Mouse (Mus musculus) forebrain, embryonic 13.5 days (tissue): Measurements from ENCODE around the gene Fars2. TPM values are rescaled to one million over a fixed set of nuclear protein-coding genes. Genes with fewer than 3 reads are reported as not detected.
A peak's percentile ranks its signal among the peaks of the same experiment; 100 is the strongest.

ENCODE experiments used
- ATAC-seq: fragments of 200-750 bp; cut with Nextera tagmentation; 2 replicates; pipeline ENCODE4 v1.8.0; 2017
- H3K27ac ChIP-seq: fragments of 300-500 bp; sonication (generic); 2 replicates; pipeline ENCODE4 v1.5.1; 2015; ENCODE audit warnings: inconsistent platforms, mild to moderate bottlenecking, moderate library complexity
- H3K27me3 ChIP-seq: fragments of 300-500 bp; sonication (generic); 2 replicates; pipeline ENCODE4 v1.6.1; 2015; ENCODE audit warnings: mild to moderate bottlenecking, inconsistent platforms
- H3K36me3 ChIP-seq: fragments of 300-500 bp; sonication (generic); 2 replicates; pipeline ENCODE4 v1.6.1; 2015; ENCODE audit warnings: mild to moderate bottlenecking, inconsistent platforms; ENCODE audit not compliant: poor library complexity, severe bottlenecking
- H3K4me1 ChIP-seq: fragments of 300-500 bp; sonication (generic); 2 replicates; pipeline ENCODE4 v1.6.1; 2015; ENCODE audit warnings: inconsistent platforms
- H3K4me2 ChIP-seq: fragments of 300-500 bp; sonication (generic); 2 replicates; pipeline ENCODE4 v1.6.1; 2015; ENCODE audit warnings: inconsistent platforms, mild to moderate bottlenecking, moderate library complexity
- H3K4me3 ChIP-seq: fragments of 300-500 bp; sonication (generic); 2 replicates; pipeline ENCODE4 v1.5.1; 2015; ENCODE audit warnings: mild to moderate bottlenecking, inconsistent platforms
- H3K9ac ChIP-seq: fragments of 300-500 bp; sonication (generic); 2 replicates; pipeline ENCODE4 v1.6.1; 2015; ENCODE audit warnings: mild to moderate bottlenecking, inconsistent platforms
- H3K9me3 ChIP-seq: fragments of 300-500 bp; sonication (generic); replicated peaks from 2 replicates; pipeline ENCODE4 v1.6.1; 2016; ENCODE audit warnings: inconsistent platforms
- WGBS: fragments of 180-500 bp; shearing (Covaris S2); methylation state at CpG from one replicate; pipeline ENCODE4 v1.1.7; 2015; 5-methylcytosine and 5-hydroxymethylcytosine counted together
- polyA plus RNA-seq: library from polyadenylated mRNA; unstranded; fragments of >200 nt; fragmentation: Nextera tagmentation; extraction: Ambion mirVana; gene quantifications from 2 replicates; pipeline ENCODE4 v1.2.1, GENCODE M21; 2015

Gene Fars2
- polyA plus RNA-seq, 1 experiment from 2014 or later: 32.6 TPM

DNA sequence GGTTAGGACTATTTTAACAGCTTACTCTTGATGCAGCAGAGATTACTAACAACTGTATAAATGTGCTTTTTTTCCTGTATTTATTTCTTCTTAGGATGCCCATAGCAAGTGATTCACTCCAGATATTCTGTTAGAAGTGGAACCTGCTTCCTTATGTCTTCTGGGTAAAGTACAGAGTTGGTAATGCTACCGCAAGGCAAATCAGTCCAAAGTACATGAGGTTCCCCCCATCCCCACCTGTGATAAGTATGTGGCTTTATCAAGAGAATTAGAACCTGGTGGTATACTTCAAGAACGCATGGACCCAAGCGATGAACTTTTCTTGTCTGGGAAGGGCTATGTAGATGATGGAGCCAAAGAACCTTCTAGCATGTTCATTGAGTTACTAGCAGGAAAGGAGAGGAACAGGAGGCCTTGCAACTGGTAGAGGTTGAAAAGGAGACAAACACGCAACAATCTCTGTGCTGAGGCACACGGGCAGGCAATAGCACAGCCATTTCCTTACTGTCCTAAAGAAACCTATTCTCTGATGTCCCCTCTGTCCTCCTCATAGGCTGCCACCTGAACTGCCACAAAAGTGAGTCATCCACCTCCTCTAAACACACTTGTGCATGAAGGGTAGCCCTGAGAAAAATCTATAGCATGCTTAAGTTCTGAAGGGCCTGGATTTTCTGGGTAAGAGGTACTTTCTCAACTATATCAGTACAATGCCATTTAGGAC is 603.2 kb downstream of the Fars2 start:
- WGBS: 91% methylated on average over 5 of the region's 5 CpGs
- Histone ChIP-seq H3K4me3 (no peak overlapping the region), H3K4me1 (peaks cover 24% of the 10 kb centered on the region), H3K9ac (no peak overlapping the region), H3K36me3 (no peaks in the 10 kb centered on the region), H3K27ac (no peak overlapping the region), H3K9me3 (no peaks in the 10 kb centered on the region), H3K27me3 (peaks cover 45% of the 10 kb centered on the region), H3K4me2 (no peak overlapping the region)
- ATAC-seq: no peak

DNA sequence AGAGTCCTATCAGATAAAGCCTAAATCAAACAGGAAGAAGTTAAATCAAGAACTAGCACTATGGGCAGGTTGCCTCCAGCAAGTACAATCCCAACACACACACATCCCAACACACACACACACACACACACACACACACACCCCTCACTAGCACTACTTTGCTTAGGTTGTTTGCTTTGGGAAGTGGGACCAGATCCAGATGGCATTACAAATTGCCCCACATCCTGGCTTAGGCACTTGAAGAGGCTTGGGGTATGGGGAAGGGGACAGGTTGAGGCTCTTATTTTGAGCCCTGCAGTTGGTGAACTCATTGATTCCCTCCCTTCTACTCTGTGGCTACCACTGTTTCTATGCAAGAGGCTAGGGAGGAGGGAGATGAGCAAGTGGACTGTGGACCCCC is 605.1 kb downstream of the Fars2 start:
- no peak overlapping the region for H3K9ac ChIP-seq
- no peaks in the 10 kb centered on the region for H3K36me3 ChIP-seq
- no peak overlapping the region for H3K4me2 ChIP-seq
- no peaks in the 10 kb centered on the region for H3K9me3 ChIP-seq
- H3K27me3 ChIP-seq: peaks cover 56% of the 10 kb centered on the region
- H3K4me3 ChIP-seq: no peak overlapping the region
- ATAC-seq: no peak
- peaks cover 34% of the 10 kb centered on the region for H3K4me1 ChIP-seq
- no peak overlapping the region for H3K27ac ChIP-seq

DNA sequence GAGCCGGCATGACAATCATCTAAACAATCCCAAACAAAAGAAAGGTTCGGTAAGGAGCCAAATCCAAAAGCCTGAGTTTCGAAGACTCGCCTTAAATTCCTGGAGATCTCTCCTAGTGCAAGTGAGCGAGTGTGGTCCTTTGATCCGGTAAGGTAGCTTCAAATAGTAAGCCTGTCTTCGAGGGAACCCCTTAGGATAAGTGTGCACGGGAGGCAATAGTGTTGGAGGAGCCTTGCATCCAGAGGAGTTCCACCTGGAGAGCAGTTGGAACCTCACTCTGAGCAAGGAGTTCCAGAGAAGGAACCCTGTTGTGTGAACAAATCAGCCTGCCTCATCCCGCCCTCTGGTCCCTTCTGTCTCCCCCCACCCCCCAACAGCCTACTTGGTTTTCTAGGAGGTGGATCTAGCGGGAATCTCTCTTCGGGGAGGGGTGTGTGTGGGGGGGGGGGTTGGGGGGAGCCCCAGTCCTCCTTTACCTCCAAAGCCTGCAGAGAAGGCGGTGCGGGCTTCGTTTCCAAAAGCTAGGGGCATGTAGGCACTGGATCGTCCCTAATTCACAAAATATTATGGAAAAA is 606.6 kb downstream of the Fars2 start:
- Histone ChIP-seq H3K9ac (peak overlapping the region; percentile 51; the same call in 1 of the 2 replicates), H3K27ac (peak overlapping the region; percentile 81), H3K4me3 (peak overlapping the region; percentile 29; the same call in 1 of the 2 replicates), H3K36me3 (no peaks in the 10 kb centered on the region), H3K4me2 (peak overlapping the region; percentile 57), H3K4me1 (peaks cover 37% of the 10 kb centered on the region), H3K27me3 (peaks cover 70% of the 10 kb centered on the region), H3K9me3 (no peaks in the 10 kb centered on the region)
- WGBS: 2% methylated on average over 15 of the region's 15 CpGs
- ATAC-seq: 0 out of 2 replicates have a peak, but pooled peaks have one; percentile 8

DNA sequence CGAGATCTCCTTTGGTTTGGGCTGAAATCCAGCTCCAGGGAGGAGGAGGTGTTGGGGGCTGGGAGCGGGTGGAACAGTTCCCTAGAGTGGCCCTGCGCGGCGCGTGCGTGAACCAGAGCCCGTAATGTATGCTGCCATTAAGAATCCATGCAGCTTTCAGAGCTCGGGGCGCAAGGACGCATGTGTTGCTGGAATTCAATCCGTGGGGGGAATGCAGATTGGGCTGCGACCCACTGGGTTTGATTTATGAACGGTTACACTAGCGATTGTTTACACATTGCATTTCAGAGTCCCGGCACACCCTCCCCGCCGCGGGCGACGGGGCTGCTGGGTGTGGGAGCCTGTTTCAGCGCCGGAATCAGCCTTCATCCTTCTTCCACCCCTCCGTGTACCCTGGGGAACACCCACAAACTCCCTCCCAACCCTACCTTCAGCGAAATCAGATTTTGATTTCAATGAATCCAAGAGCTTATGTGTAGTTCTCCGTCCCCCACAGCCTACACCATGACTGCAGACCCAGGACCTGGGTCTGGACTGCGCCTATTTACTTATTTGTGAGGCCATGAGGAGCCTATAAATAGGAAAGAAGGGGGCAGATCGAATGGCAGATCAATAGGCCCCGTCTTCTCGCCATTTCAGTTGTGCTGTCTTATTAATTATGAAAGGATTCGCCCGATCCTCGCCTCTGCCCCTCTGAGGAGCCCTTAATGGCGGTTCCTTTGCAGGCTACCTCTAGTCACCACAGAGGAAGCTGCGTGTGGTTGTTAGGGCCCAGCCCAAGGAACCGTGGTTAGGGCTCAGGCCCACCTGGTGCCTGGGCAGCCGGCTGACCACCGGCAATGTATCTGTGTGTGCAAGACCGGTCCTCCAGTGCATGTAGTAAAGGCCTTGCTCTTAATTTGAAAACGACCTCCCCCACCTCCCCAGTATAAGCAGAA is 607.6 kb downstream of the Fars2 start:
- peaks cover 37% of the 10 kb centered on the region for H3K4me1 ChIP-seq

DNA sequence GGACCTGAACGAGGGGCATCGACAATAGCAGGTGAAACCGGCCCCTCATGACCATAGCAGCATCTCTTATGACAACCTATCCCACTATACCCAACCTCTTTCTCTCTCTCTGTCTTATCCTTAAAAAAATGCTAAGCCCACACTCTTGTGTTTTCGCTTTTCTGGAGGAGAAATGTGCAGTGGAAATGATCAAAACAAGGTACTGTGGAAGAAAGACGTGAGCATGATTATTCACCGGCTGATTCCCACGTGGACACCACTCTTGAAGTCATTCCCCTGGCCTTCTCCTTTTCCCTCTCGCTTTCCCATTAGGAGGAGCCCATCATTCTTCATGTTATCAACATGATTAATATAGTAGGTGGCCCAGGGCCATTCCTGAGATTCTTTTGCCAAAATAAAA is 608.7 kb downstream of the Fars2 start:
- H3K27ac ChIP-seq: peak overlapping the region; percentile 95
- peaks cover 37% of the 10 kb centered on the region for H3K4me1 ChIP-seq
- H3K4me3 ChIP-seq: no peak overlapping the region
- peaks cover 86% of the 10 kb centered on the region for H3K27me3 ChIP-seq
- 5% methylated on average over 8 of the region's 8 CpGs for WGBS
- no peaks in the 10 kb centered on the region for H3K9me3 ChIP-seq
- ATAC-seq: no peak
- H3K36me3 ChIP-seq: no peaks in the 10 kb centered on the region
- no peak overlapping the region; the same call in 1 of the 2 replicates for H3K9ac ChIP-seq
- H3K4me2 ChIP-seq: peak overlapping the region; percentile 72

More for the DNA sequence above, 607.6 kb downstream of the Fars2 start:
- peak overlapping the region; percentile 51 for H3K9ac ChIP-seq
- H3K27me3 ChIP-seq: peaks cover 80% of the 10 kb centered on the region
- no peaks in the 10 kb centered on the region for H3K36me3 ChIP-seq
- peak overlapping the region; percentile 81 for H3K27ac ChIP-seq
- peak overlapping the region; percentile 57 for H3K4me2 ChIP-seq
- ATAC-seq: peak; percentile 78
- WGBS: 1% methylated on average over 40 of the region's 40 CpGs
- H3K9me3 ChIP-seq: no peaks in the 10 kb centered on the region
- H3K4me3 ChIP-seq: peak overlapping the region; percentile 29

DNA sequence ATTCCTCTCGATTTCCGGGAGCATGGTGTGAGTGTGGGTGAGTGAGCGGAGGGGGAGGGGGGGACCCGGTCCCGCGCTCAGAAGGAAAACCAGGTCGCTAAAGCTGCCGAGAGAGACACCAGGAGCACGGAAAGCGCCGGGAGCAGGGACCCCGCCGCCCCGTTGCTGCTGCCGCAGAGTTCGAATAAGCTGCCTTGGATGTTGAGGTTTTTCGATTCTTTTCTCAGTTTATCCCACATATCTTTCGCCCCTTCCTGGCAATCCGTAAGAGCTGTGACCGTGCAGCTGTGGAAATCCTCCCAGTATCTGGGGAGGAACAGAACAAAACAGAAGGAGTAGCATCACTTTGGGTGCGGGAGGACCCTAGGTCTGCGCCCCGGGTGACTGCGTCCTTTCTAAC is 609.3 kb downstream of the Fars2 start:
- Histone ChIP-seq H3K27ac (peak overlapping the region; percentile 95), H3K9me3 (no peaks in the 10 kb centered on the region), H3K36me3 (no peaks in the 10 kb centered on the region), H3K4me3 (peak overlapping the region; percentile 52), H3K4me1 (peaks cover 41% of the 10 kb centered on the region), H3K9ac (peak overlapping the region; percentile 67), H3K4me2 (peak overlapping the region; percentile 72), H3K27me3 (peaks cover 90% of the 10 kb centered on the region)
- no peak; the same call in 1 of the 2 replicates for ATAC-seq
- WGBS: 0% methylated on average over 24 of the region's 24 CpGs

DNA sequence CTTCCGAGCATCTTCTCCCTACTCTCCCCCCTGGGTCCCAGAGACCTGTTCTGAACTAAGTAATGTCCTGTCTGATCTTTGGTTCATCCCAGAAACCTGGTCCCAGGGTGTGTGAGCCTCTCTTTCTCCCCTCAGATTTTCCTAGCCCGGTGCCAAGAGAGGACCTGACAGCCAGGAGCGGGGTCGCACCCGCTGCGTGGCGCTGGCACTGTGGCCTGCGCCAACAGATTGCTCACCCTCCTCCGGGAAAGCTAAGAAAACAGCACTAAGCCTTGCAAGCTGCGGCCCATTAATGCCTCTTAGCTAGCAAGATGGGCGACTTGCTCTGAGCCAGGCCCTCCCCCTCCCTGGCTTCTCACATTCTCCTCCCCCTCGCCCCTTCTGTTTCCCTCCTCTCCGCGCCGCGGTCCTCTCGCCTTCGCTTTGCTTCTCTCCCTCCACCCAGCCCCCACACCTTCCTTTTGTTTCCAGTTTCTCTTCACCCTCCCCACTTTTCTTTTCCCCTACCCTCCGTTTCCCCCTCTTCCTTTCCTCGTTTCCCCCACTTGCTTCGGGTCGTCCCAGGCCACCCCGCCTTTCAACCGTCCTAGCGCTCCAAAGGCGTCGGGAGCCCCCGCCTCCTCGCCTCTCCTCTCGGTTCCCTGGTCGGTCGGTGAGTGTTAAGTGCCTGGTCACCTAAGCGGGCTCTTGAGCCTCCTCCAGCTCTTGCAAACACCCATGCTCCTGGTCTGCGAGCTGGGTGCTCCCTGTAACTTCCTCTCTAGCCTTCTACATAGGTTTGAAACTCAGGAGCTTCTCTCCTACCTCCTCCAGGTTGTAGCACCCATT is 610.0 kb downstream of the Fars2 start:
- Histone ChIP-seq H3K9me3 (no peaks in the 10 kb centered on the region), H3K27me3 (peaks cover 85% of the 10 kb centered on the region), H3K4me3 (peak overlapping the region; percentile 52), H3K27ac (peak overlapping the region; percentile 95), H3K36me3 (no peaks in the 10 kb centered on the region), H3K9ac (peak overlapping the region; percentile 67), H3K4me1 (peaks cover 45% of the 10 kb centered on the region), H3K4me2 (peak overlapping the region; percentile 72)
- ATAC-seq: peak; percentile 79
- under 1% methylated on average over 34 of the region's 34 CpGs for WGBS

DNA sequence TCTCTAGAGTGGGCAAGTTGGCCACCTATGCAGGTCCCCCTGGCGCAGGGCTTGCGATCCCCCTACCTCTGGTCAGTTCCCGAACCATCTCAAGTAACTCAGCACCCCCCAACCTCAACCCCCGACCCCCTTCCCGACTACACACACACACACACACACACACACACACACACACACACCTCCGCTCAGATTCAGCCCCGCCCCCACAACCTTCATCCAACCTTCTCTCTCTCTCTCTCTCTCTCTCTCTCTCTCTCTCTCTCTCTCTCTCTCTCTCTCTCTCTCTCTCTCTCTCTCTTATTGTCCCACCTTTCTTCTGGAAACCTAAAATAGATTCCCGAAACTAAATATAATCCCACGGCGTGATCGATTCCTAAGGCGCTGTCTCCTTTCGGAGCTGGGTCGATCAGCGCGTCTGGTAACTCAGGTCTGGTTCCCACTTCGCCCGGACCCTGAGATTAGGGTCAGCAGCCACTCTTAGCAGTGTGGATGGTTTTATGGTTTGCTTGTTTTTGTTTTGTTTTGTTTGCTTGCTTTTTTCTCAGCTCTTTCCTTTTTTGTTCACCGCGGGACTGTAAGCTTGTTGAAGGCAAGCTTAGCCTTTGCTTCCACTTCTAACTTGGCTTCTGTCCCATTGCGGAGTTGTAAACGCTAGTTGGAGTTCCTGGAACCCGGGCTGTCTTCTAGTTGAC is 610.7 kb downstream of the Fars2 start:
- no peaks in the 10 kb centered on the region for H3K9me3 ChIP-seq
- H3K4me1 ChIP-seq: peaks cover 45% of the 10 kb centered on the region
- 2% methylated on average over 22 of the region's 23 CpGs for WGBS
- H3K27me3 ChIP-seq: peaks cover 77% of the 10 kb centered on the region
- H3K4me3 ChIP-seq: peak overlapping the region; percentile 52
- H3K9ac ChIP-seq: peak overlapping the region; percentile 67
- peak overlapping the region; percentile 72 for H3K4me2 ChIP-seq
- peak overlapping the region; percentile 95 for H3K27ac ChIP-seq
- peak; percentile 0; the same call in 1 of the 2 replicates for ATAC-seq
- no peaks in the 10 kb centered on the region for H3K36me3 ChIP-seq

DNA sequence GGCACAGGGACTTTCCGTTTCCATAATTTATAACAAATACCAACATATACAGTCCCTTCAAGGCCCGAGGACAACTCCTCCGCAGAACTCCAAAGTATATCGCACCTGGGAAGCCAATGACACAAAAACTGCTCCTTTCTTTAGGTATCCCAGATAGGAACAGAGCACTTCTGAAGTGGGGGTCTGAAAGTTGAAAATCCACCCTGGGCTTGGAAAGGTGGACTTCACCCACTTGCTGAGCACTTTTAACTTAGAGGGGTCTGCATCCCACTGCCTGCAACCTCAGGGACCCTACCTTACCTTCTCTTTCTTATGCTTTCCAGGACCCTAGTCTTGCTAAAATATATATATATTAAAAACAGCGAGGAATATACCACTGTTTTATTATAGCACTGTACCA is 611.3 kb downstream of the Fars2 start:
- no peaks in the 10 kb centered on the region for H3K9me3 ChIP-seq
- no peak for ATAC-seq
- peak overlapping the region; percentile 72 for H3K4me2 ChIP-seq
- peak overlapping the region; percentile 95 for H3K27ac ChIP-seq
- peaks cover 39% of the 10 kb centered on the region for H3K4me1 ChIP-seq
- WGBS: 13% methylated on average over 5 of the region's 5 CpGs
- peak overlapping the region; percentile 52 for H3K4me3 ChIP-seq
- H3K27me3 ChIP-seq: peaks cover 73% of the 10 kb centered on the region
- peak overlapping the region; percentile 21 for H3K9ac ChIP-seq
- no peaks in the 10 kb centered on the region for H3K36me3 ChIP-seq

DNA sequence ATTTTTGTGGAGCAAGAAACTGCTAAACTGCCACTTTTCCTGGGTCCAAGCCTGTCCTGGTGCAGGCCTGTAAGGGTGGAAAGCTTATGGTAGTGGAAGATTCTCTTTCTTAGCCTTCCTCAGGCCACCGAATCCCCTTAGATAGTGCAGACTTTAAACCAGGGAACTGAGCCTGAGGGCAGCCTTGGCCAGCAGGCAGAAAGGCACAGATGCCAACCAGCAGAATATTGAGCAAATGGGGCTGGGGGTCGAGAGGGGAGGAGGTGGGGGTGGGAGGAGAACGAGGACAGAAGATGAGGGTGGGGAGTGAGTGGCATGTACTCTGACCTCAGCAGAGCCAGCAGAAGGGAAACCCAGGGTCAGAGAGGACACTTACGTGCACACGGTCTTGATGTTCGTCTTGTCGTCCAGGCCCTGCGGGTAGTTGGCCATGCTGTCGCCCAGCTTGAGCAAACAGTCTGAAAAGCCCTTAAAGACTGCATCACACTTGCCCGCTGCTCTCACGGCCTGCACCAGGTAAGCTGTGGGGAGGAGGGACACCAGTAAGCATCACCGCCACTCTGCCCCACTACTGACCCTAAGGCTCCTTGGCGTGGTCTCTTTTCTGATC is 612.6 kb downstream of the Fars2 start:
- Histone ChIP-seq H3K36me3 (no peaks in the 10 kb centered on the region), H3K4me2 (peak overlapping the region; percentile 72), H3K9ac (peak overlapping the region; percentile 67), H3K27me3 (peaks cover 73% of the 10 kb centered on the region), H3K27ac (peak overlapping the region; percentile 90), H3K4me1 (peaks cover 29% of the 10 kb centered on the region), H3K9me3 (no peaks in the 10 kb centered on the region), H3K4me3 (peak overlapping the region; percentile 52)
- ATAC-seq: no peak
- WGBS: 4% methylated on average over 13 of the region's 13 CpGs
